Mouse (Mus musculus): Measurements from ENCODE around the gene Prkag2.
"Not testable (repeated sequence)": the region's sequence is repeated elsewhere in the genome, so short reads cannot be mapped to it uniquely, and the experiment has no call there.

The Prkag2 gene

DNA sequence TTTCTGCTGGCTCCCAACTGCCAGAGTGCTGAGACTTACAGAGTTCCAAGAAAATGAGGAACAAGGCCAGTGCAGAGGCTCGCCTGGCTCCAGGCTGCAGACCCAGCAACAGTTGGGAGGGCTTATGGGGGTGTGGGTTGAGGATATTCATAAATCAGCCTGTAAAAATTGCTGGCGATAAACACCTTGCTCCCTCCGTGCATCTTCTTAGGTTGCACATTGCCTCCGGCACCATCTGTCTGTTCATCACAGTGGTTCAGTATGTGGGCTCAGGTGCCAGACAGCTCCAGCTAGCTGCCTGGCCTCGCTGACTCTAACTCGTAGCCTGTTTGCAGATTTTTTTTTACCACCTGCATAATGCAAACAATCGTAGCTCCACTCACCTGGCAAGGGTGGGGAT lies 13.4 kb downstream of the Prkag2 start:
- DNase-seq (ENCODE audit: low read depth): no peak

GRCm38 (mm10) chr5:25086234-25086633 lies 14.2 kb downstream of the Prkag2 start:
- no peak for DNase-seq (ENCODE audit: low read depth)

GRCm38 (mm10) chr5:25085170-25085569 lies 15.3 kb downstream of the Prkag2 start:
- DNase-seq (ENCODE audit: low read depth): no peak

DNA sequence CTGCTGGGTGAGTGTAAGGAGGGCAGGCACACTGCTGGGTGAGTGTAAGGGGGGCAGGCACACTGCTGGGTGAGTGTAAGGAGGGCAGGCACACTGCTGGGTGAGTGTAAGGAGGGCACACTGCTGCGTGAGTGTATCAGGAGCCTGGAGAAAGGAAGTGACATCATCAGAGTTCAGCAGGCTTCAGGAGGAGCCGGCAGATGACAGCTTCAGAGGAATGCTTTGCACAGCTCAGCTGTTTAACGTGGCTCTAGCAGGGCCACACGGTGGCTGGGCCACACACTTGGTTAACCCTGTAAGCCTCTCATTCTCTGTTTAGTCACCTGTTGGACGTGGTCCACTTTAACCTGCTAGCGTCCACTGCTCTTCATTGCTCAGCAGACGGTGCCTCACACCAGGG lies 16.6 kb downstream of the Prkag2 start:
- peak; percentile 23 for DNase-seq (ENCODE audit: low read depth)

GRCm38 (mm10) chr5:25082542-25082941 lies 17.9 kb downstream of the Prkag2 start:
- peak; percentile 32 for DNase-seq (ENCODE audit: low read depth)

- DNase-seq (ENCODE audit: low read depth): peak; percentile 67
Measured at GRCm38 (mm10) chr5:25081545-25081944, 18.9 kb downstream of the Prkag2 start.

GRCm38 (mm10) chr5:25080994-25081393 lies 19.4 kb downstream of the Prkag2 start:
- DNase-seq (ENCODE audit: low read depth): no peak

DNA sequence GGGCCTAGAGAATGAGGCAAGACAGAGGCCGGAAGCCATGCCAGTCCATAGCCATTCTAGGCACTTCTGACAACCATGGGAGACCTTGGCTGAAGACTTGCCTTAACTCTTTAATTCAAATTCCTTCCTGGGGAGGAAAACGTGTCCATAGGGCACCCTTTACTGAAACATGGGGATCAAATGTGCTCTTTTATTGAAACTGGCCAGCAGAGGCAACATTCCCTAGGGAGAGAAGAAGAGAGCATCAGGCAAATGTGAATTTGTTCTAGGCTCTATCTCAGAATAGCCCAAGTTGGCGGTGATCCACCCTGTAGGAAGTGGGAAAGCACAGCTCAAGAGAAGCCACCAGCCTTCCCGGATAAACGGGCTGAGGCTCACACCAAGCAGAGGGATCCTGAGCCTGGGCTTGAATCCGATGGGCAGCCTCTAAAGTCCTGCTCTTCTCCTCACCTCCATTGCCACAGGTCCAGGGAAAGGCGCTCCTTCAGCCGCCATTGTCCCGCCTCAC lies 19.9 kb downstream of the Prkag2 start:
- no peak for DNase-seq (ENCODE audit: low read depth)

DNA sequence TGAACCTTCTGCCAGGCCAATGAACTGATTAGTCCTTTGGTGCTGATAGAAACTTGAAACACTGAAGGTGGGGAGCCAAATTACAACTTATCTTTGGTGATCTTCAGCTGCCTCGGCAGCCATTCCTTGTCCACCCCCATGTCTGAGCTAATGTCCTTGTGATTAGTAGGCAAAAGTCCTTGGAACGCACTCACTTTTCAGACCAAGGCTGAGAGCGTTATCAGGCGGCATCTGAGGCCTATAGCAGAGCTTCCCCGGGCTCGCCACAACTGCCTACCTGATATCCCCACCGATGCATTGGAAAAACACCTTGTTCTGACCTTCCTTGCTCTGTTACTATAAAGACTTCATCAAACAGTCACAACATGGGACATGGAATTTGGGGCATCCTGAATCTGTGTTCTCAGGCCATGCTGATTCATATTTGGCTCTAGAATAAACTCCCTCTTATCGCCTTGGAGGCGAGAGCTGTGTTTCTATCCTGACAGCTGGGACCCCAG lies 20.6 kb downstream of the Prkag2 start:
- DNase-seq (ENCODE audit: low read depth): no peak

GRCm38 (mm10) chr5:25077873-25078651 lies 22.4 kb downstream of the Prkag2 start:
- no peak for DNase-seq (ENCODE audit: low read depth)

GRCm38 (mm10) chr5:25077258-25077657 lies 23.2 kb downstream of the Prkag2 start:
- DNase-seq (ENCODE audit: low read depth): not testable (repeated sequence)

GRCm38 (mm10) chr5:25075623-25076022 lies 24.8 kb downstream of the Prkag2 start:
- no peak for DNase-seq (ENCODE audit: low read depth)

- no peak for DNase-seq (ENCODE audit: low read depth)
Measured at GRCm38 (mm10) chr5:25069815-25070214, 30.6 kb downstream of the Prkag2 start.

DNA sequence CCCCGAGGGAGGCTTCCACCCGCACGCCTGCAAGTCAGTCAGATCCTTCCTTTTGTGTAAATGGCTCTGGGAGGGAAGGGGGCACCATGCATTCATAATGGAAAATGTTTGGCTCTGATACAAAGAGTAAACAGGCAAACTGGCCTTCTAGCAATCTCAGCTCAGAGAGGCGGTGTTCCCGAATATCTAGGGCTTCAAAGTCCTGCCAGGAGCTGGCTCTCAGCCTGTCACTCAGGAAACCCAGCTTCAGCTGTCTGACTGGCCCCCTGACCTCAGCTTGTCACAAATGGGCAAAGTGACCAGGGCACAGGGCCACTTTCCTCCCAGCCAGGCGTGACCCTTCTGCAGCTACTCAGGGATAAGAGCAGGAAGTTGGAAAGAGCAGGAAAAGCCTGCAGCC lies 33.3 kb downstream of the Prkag2 start:
- DNase-seq (ENCODE audit: low read depth): no peak

DNA sequence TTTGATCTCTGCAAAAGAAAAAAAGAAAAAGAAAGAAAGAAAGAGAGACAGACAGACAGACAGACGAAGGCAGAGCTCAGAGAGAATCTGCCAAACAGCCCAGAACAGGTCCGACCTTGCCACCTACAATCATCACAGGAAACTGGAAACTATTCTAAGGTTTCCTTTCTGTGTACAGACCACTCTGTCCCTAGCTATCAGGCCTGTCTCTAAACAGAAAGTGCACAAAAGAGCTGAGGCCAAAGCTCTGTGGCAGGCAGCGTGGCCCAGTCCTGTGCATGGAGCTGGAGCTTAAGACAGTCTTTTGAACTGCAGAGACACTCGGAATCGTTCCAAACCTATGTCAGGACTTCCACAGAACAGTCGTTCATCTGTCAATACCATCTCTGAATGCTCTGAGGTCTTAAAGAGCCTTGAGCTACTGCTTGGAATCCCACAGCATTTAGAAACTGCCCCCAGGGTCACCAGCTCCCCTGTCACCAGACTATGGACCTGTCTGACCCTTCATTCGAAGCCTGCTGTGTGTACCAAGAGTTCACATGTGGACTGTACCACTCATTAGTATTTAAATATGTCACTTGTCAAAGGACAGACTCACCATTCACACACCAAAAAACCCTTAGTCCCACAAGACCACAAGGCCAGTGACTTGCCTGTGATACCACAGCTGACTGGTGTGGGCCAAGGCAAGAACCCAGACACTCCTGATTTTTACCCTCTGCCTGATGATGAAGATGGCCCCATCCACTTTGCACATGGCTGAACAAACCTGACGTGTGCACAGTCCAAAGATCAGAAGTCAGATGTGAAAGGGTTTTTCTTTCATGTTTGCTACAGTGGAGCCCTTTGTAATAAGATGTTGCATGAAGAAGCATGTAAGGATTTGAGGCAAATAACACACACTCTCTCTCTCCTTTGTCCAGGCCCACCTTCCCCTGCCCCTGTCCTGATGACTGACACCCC lies 35.9 kb downstream of the Prkag2 start:
- no peak for DNase-seq (ENCODE audit: low read depth)

GRCm38 (mm10) chr5:25062506-25063132 lies 37.8 kb downstream of the Prkag2 start:
- DNase-seq (ENCODE audit: low read depth): no peak

DNA sequence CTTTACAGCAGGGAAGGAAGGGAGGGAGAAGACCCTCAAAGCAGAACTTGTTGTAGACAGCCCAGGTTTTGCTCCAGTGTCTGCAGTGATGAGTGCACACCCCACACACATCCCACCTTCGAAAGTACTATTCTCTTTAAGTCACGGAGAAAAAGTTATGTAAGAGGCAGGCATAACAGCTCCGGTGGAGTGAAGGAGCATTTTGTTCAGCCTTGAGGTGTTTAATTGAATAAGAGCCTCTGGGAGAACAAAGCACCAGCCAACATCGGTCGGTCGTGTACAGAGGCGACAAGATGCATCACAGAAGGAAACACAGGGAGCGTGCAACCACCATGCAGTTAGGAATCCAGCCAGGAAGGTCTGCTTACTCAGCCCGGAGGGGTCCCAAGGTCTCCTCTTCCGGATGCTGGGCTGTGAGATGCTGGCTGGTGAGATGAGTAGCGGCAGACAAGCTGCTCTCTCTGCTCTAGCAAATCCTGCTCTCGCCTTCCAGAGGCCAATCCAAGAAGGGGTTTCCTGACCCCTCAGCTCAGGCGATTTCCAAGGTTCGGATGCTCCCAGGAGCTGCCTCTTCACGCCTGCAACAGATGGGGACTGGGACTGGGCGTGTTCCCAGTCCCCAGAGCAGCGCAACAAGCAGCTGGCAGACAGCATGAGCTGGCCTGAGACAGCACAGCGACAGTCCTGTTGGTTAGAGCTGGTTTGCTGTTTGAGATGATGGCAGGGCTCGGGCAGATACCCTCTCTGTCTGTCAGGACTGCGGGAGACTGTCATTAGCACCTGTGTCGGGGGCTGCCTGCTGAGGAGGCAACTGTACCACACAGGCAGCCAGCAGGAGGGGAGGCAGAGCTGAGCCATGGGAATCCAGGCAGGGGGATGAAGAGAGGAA lies 41.3 kb downstream of the Prkag2 start:
- no peak for DNase-seq (ENCODE audit: low read depth)

GRCm38 (mm10) chr5:25058417-25058816 lies 42.0 kb downstream of the Prkag2 start:
- DNase-seq (ENCODE audit: low read depth): no peak

DNA sequence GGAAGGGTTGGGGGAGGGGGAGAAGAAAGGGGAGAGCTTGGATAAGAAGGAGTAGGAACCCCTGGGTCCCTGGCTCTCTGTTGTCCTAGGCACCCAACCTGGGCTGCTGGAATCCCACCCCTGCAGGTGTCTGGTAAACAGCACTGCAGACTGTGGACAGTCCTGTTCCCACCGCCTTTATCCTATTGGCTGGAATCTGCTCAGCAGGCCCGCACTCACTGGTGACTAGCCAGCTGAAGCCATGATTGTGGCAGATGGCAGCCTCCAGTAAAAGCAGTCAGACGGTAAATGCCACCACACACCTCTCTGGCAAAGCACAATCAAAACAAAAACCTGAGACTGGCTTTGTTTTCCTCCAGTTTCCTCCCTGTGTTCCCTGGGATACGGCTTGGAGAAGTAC lies 45.2 kb downstream of the Prkag2 start:
- no peak for DNase-seq (ENCODE audit: low read depth)

DNA sequence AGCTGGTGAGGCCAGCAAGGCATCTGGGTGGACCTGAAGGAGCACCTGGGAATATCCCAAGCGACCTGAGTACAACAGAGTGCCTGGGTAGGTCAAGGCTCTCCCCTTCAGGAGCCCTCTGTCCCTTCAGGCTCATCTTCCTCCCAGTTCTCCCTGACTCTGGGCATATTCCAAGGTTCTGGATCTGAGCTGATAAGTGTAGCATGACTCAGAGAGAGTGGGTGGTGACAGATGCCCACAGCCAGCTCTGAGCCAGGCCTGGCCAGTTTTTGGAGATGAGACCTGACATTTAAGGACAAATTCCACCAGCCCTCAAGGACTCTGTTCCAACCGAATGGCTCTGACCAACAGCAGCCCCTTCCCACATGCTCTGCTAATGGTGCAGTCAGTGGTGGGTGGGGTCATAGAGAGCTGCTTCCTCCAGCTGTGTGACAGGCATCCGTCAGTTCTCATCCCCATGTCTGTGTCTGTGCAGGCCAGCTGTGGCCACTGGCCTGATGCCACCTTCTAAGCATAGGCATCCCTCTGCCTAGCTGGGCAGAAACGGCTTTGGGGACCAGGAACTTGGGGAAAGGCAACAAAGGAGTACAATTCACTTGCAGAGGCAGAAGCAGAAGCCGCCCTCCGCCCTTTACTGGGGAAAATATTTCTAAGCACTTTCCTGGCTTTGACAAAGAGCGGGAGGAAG lies 46.3 kb downstream of the Prkag2 start:
- no peak for DNase-seq (ENCODE audit: low read depth)

DNA sequence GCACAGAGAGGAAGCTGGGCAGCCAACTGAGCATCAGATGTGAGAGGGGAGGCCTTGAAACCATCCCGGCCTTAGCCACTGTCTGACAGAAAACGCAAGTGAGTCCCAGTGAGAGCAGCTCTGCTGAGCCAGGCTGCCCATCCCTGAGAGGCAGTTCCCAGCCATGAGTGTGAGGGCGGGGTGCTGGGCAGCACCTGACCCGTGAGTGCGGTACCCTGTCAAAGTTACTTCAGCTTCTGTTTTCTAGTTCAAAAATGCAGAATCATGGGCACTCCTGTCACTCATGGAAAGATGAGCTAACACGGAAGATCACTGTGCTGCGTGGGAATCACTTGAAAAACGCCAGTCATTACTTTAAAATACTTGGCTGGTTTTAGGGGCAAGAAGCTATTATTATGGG lies 49.6 kb downstream of the Prkag2 start:
- DNase-seq (ENCODE audit: low read depth): no peak

Data from naive thymus-derived CD4-positive, alpha-beta T cell, adult 2 months (primary cell).